Mouse (Mus musculus) liver, embryonic 14.5 days (tissue): ENCODE measurements around the gene Gm6096. TPM values are rescaled to one million over a fixed set of nuclear protein-coding genes. Genes with fewer than 3 reads are reported as not detected.

ENCODE experiments used
- ATAC-seq: fragments of 200-750 bp; cut with Nextera tagmentation; 2 replicates; pipeline ENCODE4 v1.8.0; 2017; ENCODE audit warnings: moderate number of reproducible peaks, mild to moderate bottlenecking, moderate library complexity; ENCODE audit not compliant: insufficient read depth
- DNase-seq, 3 experiments: peaks; one replicate each; pipeline ENCODE4 v3.0.0-alpha.2; 2012 to 2013; ENCODE audit warnings: low read depth in 3 of 3, low spot score in 3 of 3
- H3K27ac ChIP-seq: fragments of 300-500 bp; sonication (generic); 2 replicates; pipeline ENCODE4 v1.5.1; 2014; ENCODE audit warnings: moderate library complexity, mild to moderate bottlenecking, control low read depth, inconsistent platforms
- H3K27me3 ChIP-seq: fragments of 300-500 bp; sonication (generic); 2 replicates; pipeline ENCODE4 v1.6.1; 2014; ENCODE audit warnings: mild to moderate bottlenecking, low read length, moderate library complexity; ENCODE audit not compliant: control insufficient read depth, insufficient read depth
- H3K36me3 ChIP-seq: fragments of 300-500 bp; sonication (generic); replicated peaks from 2 replicates; pipeline ENCODE4 v1.6.1; 2014; ENCODE audit warnings: low read depth; ENCODE audit not compliant: control insufficient read depth, insufficient read depth
- H3K4me1 ChIP-seq, 2 experiments: fragments of 200-500 bp in 1 of 2; fragments of 300-500 bp in 1 of 2; sonication (generic) in 1 of 2; replicated peaks; 2 replicates each; pipeline ENCODE4 v1.6.1; 2012 to 2014; ENCODE audit warnings: antibody characterized with exemption in 1 of 2, inconsistent platforms in 1 of 2, low read length in 1 of 2; ENCODE audit not compliant: control insufficient read depth in 2 of 2, insufficient read depth in 2 of 2
- H3K4me2 ChIP-seq: fragments of 300-500 bp; sonication (generic); 2 replicates; pipeline ENCODE4 v1.6.1; 2014; ENCODE audit warnings: low read depth, mild to moderate bottlenecking, control low read depth, moderate library complexity
- H3K4me3 ChIP-seq, 2 experiments: fragments of 200-500 bp in 1 of 2; fragments of 300-500 bp in 1 of 2; sonication (generic) in 1 of 2; 2 replicates each; pipeline ENCODE4 v1.5.1; 2012 to 2014; ENCODE audit warnings: low read depth in 2 of 2, low read length in 2 of 2, mild to moderate bottlenecking in 2 of 2, control low read depth in 1 of 2, inconsistent platforms in 1 of 2, moderate library complexity in 1 of 2; ENCODE audit not compliant: insufficient read depth in 1 of 2
- H3K9ac ChIP-seq: fragments of 300-500 bp; sonication (generic); replicated peaks from 2 replicates; pipeline ENCODE4 v1.6.1; 2014; ENCODE audit warnings: mild to moderate bottlenecking, control low read depth, moderate library complexity
- H3K9me3 ChIP-seq: fragments of 300-500 bp; sonication (generic); 2 replicates; pipeline ENCODE4 v1.6.1; 2016; ENCODE audit warnings: low read length, mixed read lengths; ENCODE audit not compliant: control insufficient read depth
- CTCF ChIP-seq: IDR thresholded peaks from 2 replicates; pipeline ENCODE4 v1.5.1; 2016; ENCODE audit warnings: antibody characterized with exemption, low read depth, control low read depth
- EP300 ChIP-seq: IDR thresholded peaks from 2 replicates; pipeline ENCODE4 v1.6.1; 2016; ENCODE audit warnings: antibody characterized with exemption, low read depth
- WGBS: fragments of 180-500 bp; shearing (Covaris S2); extraction: QIAGEN DNeasy Blood & Tissue Kit; methylation state at CpG from one replicate; pipeline ENCODE4 v1.1.7; 2014; ENCODE audit not compliant: insufficient replicate concordance; 5-methylcytosine and 5-hydroxymethylcytosine counted together
- polyA plus RNA-seq, 2 experiments: library from polyadenylated mRNA; depleted of rRNA in 1 of 2; stranded (reverse) in 1 of 2; unstranded in 1 of 2; fragments of >200 nt; fragmentation: Nextera tagmentation in 1 of 2; extraction: Ambion mirVana in 1 of 2; gene quantifications; 2 replicates each; pipeline versions ENCODE4 v1.2.1 to v1.2.3; 2012 to 2014

The Gm6096 gene
- polyA plus RNA-seq, 2 experiments, result 0.30 TPM; not detected in 1

- no peak for DNase-seq
- Histone ChIP-seq H3K4me3 (no peak overlapping the region), H3K4me2 (no peak overlapping the region), H3K27ac (no peak overlapping the region), H3K9ac (no peak overlapping the region), H3K27me3 (no peaks in the 10 kb centered on the region), H3K4me1 (no peaks in the 10 kb centered on the region), H3K36me3 (no peaks in the 10 kb centered on the region), H3K9me3 (no peaks in the 10 kb centered on the region)
- no peak for TF ChIP-seq CTCF
- no peak for TF ChIP-seq EP300
- no peak for ATAC-seq
- WGBS, result 56% methylated on average over 4 of the region's 4 CpGs
Observed at GRCm38 (mm10) chr7:34272465-34272864, 21.6 kb downstream of the Gm6096 start.

- Histone ChIP-seq H3K4me3 (no peak overlapping the region), H3K4me1 (no peaks in the 10 kb centered on the region), H3K27ac (no peak overlapping the region), H3K4me2 (no peak overlapping the region), H3K9ac (no peak overlapping the region), H3K9me3 (no peaks in the 10 kb centered on the region), H3K27me3 (no peaks in the 10 kb centered on the region), H3K36me3 (no peaks in the 10 kb centered on the region)
- DNase-seq (no peak), ATAC-seq (no peak)
- WGBS, result 81% methylated on average over 3 of the region's 3 CpGs
- TF ChIP-seq EP300 (no peak), CTCF (no peak)
Observed at GRCm38 (mm10) chr7:34276066-34276465, 25.2 kb downstream of the Gm6096 start.

- H3K4me2 ChIP-seq, result no peak overlapping the region
- no peak for TF ChIP-seq EP300
- no peak for TF ChIP-seq CTCF
- H3K36me3 ChIP-seq, result no peaks in the 10 kb centered on the region
- H3K4me3 ChIP-seq, result no peak overlapping the region
- H3K27me3 ChIP-seq, result no peaks in the 10 kb centered on the region
- ATAC-seq (no peak), DNase-seq (no peak)
- H3K9ac ChIP-seq, result no peak overlapping the region
- H3K4me1 ChIP-seq, result no peaks in the 10 kb centered on the region
- WGBS, result 84% methylated on average over 2 of the region's 2 CpGs
- H3K27ac ChIP-seq, result no peak overlapping the region
- H3K9me3 ChIP-seq, result no peaks in the 10 kb centered on the region
Observed at GRCm38 (mm10) chr7:34277656-34278055, 26.8 kb downstream of the Gm6096 start.

- H3K9ac ChIP-seq, result no peak overlapping the region
- no peak overlapping the region for H3K4me3 ChIP-seq
- H3K27ac ChIP-seq, result no peak overlapping the region
- H3K9me3 ChIP-seq, result no peaks in the 10 kb centered on the region
- no peaks in the 10 kb centered on the region for H3K27me3 ChIP-seq
- no peak for ATAC-seq
- H3K36me3 ChIP-seq, result peaks cover under 1% of the 10 kb centered on the region; the same call in 1 of the 2 replicates
- peaks cover 0 to 6% of the 10 kb centered on the region in 2 experiments; a peak in 2 of 4 replicates for H3K4me1 ChIP-seq
- no peak overlapping the region for H3K4me2 ChIP-seq
- TF ChIP-seq EP300, result no peak
- no peak for TF ChIP-seq CTCF
- DNase-seq, result no peak
Observed at GRCm38 (mm10) chr7:34290450-34291151, 39.8 kb downstream of the Gm6096 start.

GRCm38 (mm10) chr7:34291265-34291664, 40.4 kb downstream of the Gm6096 start:
- Histone ChIP-seq H3K9ac (no peak overlapping the region), H3K4me1 (peaks cover 0 to 8% of the 10 kb centered on the region in 2 experiments; a peak in 3 of 4 replicates), H3K27ac (no peak overlapping the region), H3K27me3 (no peaks in the 10 kb centered on the region), H3K4me2 (no peak overlapping the region), H3K9me3 (no peaks in the 10 kb centered on the region), H3K4me3 (no peak overlapping the region), H3K36me3 (no peaks in the 10 kb centered on the region)
- WGBS, result 0% methylated on average over 1 of the region's 1 CpGs
- ATAC-seq, result no peak
- TF ChIP-seq EP300 (no peak), CTCF (no peak)
- DNase-seq, result no peak
